Mouse (Mus musculus): ENCODE results near the gene Cldn13.

DNA sequence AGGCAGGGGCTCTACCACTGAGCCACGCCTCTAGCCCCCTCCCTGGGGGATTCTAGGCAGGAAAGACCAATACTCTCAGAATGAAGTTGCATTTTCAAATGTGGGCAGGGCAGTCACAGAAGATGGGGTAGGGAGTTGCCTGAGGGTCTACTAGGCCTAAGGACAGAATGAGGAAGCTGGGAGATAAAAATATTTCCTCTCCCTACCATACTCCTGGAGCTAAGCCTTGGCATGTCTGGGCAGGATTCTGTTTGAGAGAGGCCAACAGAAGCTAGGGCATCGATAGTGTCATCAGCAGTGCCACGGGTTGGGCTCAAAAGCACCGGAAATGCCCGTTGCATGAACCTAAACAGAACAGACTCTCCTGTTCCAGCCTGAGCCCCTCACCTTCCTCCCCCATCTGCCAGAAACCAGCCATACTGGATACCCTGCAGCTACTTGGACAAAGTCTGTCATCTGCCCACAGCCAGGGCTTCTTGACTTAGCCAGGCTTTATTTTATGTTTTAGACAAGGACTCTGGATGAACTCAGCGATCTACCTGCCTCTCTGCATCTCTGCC is 21.4 kb upstream of the Cldn13 start:
- TF ChIP-seq CTCF (IDR thresholded peaks at IDR 0.05; ENCODE audit: low read depth) (no peak), EP300 (IDR thresholded peaks at IDR 0.05; ENCODE audit: low read depth) (no peak)

Measured in liver, postnatal 0 days (tissue).